Mouse (Mus musculus) liver (tissue): Measurements from ENCODE around the gene Ccer2.
A peak's percentile ranks its signal among the peaks of the same experiment; 100 is the strongest.

Source experiments
- DNase-seq: peaks from one replicate; pipeline ENCODE4 v3.0.0-alpha.2; 2020; ENCODE audit warnings: mixed read lengths

Gene Ccer2

GRCm38 (mm10) chr7:28758623-28759022 is 2.6 kb downstream of the Ccer2 start:
- no peak for DNase-seq

- no peak for DNase-seq
Observed at GRCm38 (mm10) chr7:28761907-28762306, 5.9 kb downstream of the Ccer2 start.

DNA sequence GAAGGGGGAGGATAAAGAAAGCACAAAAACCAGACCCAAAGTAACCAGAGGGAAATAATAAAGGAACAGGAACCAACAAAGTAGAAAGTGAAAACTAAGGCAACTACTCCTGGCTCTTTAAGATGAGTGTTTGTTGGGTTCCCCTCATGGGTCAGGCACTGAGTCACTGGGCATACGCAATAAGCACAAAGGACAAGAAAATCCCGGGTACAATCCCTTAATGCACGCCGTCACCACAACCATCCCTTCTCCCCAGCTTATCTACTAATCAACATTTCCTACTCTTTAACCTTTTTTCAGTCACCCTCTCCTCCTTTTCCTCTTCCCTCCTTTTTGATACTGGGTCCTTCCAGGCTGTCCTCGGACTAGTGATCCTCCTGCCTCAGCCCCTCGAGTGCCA is 9.2 kb downstream of the Ccer2 start:
- DNase-seq, result no peak

GRCm38 (mm10) chr7:28766173-28766879 is 10.4 kb downstream of the Ccer2 start, which contains the start of gene Sirt2:
Gene Sirt2 (plus strand): TSS chr7:28766735.
- DNase-seq, result peak; percentile 96

- DNase-seq, result no peak
Observed at GRCm38 (mm10) chr7:28766910-28767309, 10.9 kb downstream of the Ccer2 start.

DNA sequence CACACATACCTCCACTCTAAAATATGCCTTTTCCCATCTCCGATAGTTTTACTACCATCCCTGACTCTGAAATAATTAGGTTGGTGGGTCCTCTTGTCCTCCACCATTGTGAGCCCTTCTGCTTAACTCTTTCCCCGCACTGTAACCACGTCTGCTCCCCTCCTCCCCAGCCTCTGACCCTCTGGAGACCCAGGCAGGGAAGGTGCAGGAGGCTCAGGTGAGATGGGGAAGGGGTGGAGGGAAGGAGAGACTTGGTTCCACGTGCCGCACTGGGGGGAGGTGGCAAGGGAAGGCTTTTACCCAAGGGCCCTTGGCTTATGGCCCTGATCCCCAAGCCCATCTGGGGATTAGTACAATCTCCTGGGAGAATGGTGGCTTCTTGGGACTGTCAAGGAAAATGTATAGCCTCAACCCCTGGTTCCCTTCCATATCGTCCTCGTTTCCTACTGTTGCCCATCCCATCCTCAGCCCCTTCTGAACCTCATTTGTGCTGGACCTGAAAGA is 11.5 kb downstream of the Ccer2 start, which contains the start of gene Nfkbib:
Nfkbib (minus strand) TSS at position 51 of the 504 bp plus-strand sequence.
- DNase-seq, result no peak

DNA sequence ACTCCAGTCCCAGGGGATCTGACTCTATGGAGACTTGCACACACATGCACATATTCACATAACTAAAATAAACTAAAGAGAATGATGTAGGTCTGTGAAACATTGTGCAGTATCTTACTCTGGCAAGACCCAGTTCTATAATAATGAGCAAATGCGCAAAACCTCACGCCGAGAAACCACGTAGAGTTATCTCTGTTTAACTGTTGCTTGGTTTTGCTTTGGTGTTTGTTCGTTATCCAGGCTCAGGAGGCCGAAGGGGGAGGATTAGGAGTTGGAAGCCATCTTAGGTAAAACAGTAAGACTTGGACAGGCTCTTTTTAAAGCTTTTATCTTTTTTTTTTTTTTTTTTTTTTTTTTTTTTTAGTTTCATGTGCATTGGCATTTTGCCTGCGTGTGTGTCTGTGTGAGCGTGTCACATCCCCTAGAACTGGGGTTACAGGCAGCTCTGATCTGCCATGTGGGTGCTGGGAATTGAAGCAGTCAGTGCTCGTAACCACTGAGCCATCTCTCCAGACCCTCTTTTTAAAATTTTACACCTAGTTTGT is 13.5 kb downstream of the Ccer2 start:
- no peak for DNase-seq

DNA sequence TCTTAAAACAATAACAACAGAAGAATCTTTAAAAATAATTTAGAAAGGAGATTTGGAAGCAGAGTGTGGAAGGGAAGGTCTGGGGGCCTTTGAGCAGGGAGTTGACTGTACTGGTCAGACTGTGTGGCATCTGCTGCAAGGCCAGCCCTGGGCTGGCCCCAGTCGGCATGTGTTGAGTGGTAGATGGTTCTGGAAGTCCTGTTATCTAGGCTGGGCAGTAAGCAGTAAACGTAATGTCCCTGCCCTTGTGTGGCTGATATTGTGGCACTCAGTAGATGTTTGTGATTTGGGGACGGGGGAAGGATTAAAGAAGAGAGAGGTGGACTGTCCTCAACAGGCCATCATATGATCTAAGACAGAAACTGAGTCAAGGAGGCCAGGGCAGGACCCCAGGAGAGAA is 14.3 kb downstream of the Ccer2 start:
- peak; percentile 45 for DNase-seq

DNA sequence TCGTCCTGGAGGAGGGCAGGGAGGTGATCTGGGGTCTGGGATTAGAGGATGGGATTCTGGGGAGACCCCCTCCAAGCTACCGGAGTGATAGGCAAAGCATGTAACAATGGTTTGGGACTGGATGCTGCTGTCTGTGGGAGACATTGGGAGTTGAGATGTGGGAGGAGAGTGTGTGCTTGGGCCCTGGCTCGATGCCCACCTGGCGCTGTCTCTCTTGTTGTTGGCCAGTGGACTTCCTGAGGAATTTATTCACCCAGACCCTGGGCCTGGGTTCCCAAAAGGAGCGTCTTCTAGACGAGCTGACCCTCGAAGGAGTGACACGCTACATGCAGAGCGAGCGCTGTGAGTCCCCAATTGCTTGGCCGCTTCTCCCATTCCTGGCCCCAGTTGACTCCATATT is 15.9 kb downstream of the Ccer2 start:
- no peak for DNase-seq

DNA sequence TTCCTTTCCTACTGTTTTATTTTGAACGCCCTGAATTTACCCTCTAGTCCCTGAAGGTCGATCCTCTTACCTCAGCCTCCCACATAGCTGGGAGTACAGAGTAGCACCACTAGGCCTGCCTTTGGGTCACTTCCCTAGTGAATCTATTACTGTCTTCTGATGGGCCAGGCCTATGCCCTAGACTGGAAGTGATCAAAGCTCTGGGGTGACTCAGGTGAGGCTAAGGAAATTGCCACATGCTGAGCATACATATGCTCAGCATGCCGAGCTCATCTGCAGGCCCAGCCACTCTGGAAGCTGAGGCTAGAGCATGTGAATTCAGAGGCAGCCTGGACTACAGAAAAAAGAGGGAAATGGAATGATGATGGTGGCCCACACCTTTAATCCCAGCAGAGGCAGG is 17.2 kb downstream of the Ccer2 start:
- no peak for DNase-seq

GRCm38 (mm10) chr7:28774164-28774563 is 18.2 kb downstream of the Ccer2 start:
- DNase-seq, result no peak

GRCm38 (mm10) chr7:28775129-28775528 is 19.2 kb downstream of the Ccer2 start:
- no peak for DNase-seq

- no peak for DNase-seq
Observed at GRCm38 (mm10) chr7:28778825-28779224, 22.9 kb downstream of the Ccer2 start.

- peak; percentile 87 for DNase-seq
Observed at GRCm38 (mm10) chr7:28780067-28780658, 24.2 kb downstream of the Ccer2 start.

GRCm38 (mm10) chr7:28780857-28781256 is 24.9 kb downstream of the Ccer2 start:
- no peak for DNase-seq

- no peak for DNase-seq
Observed at GRCm38 (mm10) chr7:28781261-28781663, 25.3 kb downstream of the Ccer2 start.

DNA sequence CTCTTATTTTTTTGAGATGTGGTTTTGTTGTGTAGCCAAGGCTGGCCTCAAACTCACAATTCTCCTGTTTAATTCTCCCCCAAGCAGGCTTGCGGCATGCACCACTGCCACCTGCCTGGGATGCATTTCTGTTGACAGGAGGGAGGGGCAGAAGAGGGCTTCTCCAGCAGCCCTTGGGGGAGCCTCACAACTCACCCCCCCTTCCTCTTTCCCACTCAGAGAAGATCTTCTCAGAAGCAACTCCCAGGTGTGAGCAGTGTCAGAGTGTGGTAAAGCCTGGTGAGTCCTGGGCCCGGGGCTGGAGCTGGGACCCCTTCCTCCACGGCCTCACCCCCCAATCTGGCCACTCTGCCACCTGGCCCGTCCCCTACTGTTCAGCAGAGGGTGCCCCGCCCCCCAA is 29.2 kb downstream of the Ccer2 start:
- no peak for DNase-seq

DNA sequence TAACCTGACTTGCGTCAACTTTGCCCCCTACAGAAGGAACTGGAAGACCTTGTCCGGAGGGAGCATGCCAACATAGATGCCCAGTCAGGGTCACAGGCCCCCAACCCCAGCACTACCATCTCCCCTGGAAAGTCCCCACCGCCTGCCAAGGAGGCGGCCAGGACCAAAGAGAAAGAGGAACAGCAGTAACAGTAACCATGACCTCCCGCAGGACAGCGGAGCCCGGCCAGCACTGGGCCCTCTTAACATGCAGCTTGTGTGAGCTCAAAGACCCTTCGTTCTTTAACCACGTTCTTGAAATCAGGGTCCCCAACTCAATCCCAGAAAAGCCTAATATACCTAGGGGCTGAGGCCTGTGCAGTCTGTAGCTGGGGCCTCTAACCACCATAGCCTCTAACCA is 31.9 kb downstream of the Ccer2 start:
- no peak for DNase-seq

GRCm38 (mm10) chr7:28788307-28789195 is 32.6 kb downstream of the Ccer2 start, which contains the start of gene Rinl:
Gene Rinl (plus strand): TSS chr7:28788969.
- DNase-seq, result no peak

GRCm38 (mm10) chr7:28789235-28789634 is 33.3 kb downstream of the Ccer2 start:
- DNase-seq, result no peak

GRCm38 (mm10) chr7:28790066-28790806 is 34.3 kb downstream of the Ccer2 start:
- DNase-seq, result peak; percentile 34

DNA sequence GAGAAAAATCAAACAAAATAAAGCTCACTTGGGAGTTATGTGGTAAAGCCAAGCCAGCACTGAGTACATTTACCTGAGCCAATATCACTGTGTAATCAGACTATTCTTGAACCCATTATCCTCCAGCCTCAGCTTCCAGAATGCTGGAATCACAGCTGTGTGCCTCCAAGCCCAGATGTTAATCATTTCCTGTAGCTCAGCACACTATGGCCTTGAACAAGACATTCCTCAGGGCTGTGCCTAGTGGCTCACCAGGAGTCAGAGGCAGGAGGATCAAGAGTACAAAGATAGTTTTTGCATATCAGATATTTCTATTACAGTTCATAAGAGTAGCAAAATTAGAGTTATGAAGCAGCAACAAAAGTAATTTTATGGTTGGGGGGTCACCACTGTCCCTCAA is 35.7 kb downstream of the Ccer2 start:
- DNase-seq, result no peak
